Mouse (Mus musculus): ENCODE data around the gene Drg1. TPM values are rescaled to one million over a fixed set of nuclear protein-coding genes. Genes with fewer than 3 reads are reported as not detected.
A peak's percentile ranks its signal among the peaks of the same experiment; 100 is the strongest.

Gene Drg1
- 100 to 1,000 TPM; 175 to 190 TPM for polyA plus RNA-seq (2017; shearing (Covaris generic))

DNA sequence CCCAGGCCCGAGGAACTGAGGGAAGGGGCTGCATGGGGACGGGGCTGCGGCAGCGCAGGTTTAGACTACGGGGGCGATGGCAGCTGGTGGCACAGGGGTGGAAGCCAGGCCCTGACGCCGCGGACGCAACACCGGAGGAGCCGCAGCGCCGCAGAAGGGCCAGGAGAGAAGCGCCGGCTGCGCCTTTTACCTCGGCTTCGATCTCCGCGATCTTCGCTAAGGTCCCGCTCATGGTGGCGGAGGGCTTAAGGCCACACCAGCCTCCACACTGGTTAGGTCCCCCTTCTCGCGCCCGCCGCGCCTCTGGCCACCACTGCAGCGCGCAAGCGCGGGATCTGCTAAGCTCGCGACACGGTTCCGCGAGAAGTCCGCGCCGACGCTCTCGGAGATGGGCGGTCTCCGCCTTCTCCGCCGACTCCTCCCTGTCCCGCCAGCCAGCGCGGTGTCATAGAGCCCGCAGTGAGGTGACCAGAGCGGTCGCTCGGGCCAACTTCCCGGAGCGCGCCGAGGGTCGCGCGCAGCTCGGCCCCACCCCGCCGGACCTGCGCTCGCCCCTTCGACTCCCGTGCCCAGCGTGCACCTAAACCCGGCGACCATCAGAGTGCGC, at the start of gene Drg1:
Gene Drg1 (minus strand): TSS at position 337 of the 607 bp plus-strand sequence.
- peak; percentile 95 for ATAC-seq

DNA sequence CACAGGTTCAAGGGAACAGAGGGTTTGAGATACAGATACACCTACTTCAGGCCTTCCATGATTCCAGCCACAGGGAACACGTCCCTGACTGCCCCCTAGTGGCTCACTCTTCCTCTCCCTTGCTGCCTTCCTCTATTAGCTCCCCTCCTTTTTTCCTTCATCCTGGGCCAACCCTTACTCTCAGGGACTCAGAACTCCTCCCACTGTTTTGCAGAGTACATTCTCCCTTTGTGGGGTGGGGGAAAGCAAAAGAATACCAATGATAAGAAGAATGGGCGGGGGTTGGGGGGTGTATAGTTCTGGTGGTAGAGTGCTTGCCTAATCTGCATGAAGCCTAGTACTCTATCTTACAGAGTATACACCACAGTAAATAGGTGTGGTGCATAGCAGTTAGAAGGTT, 47.9 kb upstream of the Drg1 start:
- peak; percentile 44 for ATAC-seq

GRCm38 (mm10) chr11:3313294-3313693, 47.1 kb upstream of the Drg1 start:
- peak; percentile 61 for ATAC-seq

DNA sequence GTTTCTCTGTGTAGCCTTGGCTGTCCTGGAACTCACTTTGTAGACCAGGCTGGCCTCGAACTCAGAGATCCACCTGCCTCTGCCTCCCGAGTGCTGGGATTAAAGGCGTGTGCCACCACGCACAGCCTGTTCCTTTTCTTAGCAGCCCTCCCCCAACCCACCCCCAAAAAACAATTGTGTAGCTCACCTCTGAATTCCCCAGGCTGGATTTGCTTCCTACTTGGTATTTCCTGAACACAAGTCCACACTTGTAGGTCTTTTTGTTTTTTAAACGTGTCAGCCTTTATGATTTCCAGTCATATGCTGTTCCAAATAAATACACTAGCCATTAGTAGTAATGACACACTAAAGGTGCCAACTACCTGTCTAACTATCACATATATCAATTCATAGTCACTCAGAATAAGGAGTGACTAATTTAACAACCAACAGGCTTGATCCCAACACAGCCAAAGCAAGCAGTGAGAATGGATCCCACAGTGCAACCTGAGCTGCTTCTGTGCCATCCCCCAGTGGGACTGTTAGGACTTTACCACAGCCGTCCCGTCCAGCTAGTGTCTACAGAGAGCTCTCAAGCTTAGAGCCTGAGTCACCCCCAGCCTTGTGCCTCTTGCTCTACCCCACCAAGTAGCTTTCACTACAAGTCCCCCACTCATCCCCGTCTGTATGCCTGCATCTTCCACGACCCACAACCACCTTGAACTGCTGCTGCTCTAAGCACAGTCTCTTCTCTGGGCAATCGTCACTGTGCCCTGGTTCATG, 45.6 kb upstream of the Drg1 start:
- ATAC-seq = no peak

- ATAC-seq = no peak
These were observed 44.8 kb upstream of the Drg1 start for GRCm38 (mm10) chr11:3310789-3311585.

DNA sequence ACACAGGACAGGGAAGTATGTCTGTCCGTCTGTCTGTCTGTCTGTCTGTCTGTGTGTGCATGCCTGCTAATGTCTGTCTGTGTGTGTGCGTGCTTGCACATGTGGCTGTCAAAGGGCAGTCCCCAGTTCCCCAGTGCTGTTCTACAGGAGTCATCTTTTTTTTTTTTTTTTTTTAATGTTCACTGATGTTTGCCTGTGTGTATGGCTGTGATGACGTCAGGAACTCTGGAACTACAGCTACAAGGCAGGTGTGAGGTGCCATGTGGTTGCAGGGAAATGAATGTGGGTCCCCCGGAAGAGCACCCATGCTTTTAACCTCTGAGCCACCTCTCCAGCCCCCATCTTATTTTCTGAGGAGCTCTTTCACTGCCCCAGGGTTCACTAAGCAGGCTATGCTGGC, 43.7 kb upstream of the Drg1 start:
- no peak for ATAC-seq

- no peak for ATAC-seq
These were observed 41.7 kb upstream of the Drg1 start for GRCm38 (mm10) chr11:3307875-3308274.

DNA sequence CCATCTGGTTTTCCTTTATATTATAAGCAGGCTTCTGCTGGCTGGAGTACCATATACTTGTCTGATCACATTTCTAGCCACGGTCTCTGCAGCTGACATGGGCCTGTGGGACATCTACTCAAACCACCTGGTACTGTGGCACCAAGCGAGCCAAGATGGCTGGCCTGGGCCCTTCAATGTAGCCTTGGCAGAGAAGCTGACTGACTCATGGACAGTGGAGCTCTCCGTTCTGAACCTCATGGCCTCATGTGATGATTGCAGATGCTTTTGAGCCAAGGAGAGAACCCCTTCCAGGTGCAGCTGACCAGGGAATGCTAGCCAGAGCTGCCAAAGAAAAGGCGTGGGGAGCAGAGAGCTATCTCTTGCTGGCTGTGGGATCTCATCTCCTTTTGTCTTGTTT, 39.6 kb upstream of the Drg1 start:
- ATAC-seq = no peak

- ATAC-seq = no peak
These were observed 36.6 kb upstream of the Drg1 start for GRCm38 (mm10) chr11:3302792-3303191.

DNA sequence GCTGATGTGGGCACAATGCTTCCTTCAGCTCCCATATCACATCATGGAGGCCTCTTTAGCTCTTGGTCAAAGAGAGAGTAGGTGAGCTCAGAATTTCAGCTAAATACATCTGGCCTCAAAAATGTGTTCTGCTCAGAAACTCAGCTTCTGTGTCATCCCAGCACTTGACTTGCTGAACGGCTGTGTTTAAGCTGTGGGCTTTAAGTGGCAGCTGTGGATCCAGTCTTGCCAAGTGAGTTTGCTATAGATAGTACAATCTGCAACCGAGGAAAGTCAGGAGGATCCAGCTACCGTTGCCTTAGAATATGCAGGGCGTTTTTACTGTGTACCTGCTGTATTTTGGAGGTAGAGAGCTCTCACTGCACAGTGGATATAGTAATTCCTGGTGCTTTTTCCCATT, 36.2 kb upstream of the Drg1 start:
- no peak for ATAC-seq

DNA sequence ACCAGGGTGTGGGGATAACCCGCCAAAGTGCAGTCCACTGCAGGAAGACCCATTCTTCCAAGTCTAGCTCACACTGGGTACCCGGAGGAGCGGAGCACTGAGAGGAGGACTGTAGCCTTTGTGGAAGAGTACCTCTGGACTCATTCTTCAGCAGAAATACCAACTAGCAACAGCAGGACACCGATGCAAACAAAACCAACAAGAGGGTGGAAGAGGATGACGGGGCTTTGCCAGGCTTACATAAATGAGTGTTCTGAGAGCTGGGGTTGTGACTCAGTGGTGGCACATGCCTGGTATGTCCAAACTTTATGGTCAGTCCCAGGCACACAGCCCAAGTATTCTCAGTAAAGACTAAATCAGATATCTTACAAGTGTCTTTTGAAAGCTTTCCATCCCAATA, 34.9 kb upstream of the Drg1 start:
- ATAC-seq = no peak

DNA sequence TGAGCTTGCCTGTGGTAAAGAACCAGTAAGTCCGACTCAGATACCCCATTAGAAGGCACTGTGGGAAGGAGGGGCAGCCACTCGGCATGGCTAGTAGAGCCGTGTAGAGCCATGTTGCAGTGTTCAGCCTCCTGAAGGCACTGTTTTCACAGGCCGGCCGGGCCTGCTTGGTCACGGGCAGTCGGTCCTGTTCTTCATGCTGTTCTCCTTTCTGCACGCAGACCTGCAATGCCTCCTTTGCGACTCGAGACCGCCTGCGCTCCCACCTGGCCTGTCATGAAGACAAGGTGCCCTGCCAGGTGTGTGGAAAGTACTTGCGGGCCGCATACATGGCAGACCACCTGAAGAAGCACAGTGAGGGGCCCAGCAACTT, 32.6 kb upstream of the Drg1 start:
- ATAC-seq = no peak

DNA sequence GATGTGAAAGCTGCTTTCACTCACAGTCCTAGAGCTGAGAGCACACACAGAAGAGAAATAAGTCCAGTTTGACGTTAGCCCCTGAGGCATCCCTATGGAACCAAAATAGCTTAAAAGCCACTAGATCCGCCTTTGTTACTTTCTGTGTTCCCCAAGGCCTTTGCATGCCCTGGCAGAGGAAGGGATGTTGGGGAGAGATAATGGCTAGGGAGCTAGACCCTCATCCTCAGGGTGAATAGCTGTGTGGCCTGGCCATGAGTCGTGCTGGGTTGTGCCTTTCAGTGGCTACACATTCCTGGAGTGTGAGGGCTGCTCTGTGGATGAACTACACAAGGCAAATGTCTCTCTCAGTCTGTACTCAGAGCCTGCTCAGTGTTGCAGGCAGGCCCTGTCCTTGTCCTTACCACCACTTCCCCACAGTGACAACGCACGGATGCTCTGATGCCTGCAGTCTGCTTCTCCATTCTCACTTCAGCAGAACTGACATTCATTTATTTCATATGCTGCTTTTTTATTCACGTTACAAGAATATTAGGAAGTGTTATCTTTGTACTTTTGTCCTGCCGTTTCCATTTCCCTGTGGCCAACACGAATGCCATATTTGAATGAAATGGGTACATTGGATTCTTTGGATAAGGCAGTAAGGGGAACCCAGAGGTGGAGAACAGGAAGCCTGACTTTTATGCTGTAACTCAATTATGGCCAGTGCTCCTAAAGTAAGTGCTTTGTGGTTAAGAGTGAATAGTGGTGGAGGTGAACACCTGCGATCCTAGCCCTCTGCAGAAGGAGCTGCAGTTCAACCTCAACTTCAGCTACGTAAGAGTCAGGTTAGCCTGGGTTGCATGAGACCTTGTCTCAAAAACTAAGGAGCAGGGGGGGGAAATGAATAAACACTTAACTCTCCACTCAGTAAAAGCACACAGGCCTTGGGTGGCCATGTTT, 31.9 kb upstream of the Drg1 start:
- no peak for ATAC-seq

GRCm38 (mm10) chr11:3296056-3296455, 29.8 kb upstream of the Drg1 start:
- no peak for ATAC-seq

DNA sequence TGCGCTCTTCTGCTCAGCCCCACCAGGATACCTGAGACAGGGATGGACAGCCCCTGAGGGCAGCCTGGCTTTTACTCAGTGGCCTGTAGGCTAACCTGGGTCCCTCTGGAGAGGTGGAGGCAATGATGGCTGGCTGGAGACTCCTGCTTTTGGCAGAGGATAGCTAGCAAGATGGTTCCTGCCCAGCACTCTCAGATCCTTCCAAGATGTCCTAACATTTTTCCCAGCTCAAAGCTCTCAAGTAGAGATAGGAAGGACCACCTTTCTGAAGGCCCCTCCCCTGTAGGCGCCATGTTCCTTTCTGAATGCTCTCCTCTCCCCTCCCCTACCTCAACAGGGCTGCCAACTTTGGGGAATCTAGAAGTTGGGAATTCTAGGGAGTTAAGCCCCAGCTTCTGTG, 28.4 kb upstream of the Drg1 start:
- ATAC-seq = no peak

DNA sequence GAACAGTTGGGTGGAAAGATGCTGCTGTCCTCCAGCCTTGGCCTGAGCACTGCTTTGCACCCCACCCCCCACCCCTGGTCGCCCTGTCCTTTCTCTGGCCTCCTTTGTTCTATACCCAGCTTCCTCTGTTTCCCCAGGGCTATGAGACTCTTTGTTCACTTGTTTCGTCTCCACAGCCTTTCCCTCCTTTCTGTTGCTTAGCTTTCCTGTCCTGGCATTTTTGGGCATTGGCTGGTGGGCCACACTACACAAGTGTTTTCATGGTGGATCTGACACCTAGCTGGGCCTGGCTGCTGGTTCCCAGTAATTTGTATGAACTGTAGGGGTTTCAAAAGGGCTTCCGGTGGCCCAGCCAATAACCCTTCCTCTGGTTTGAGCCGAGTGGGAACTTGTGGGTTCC, 27.1 kb upstream of the Drg1 start:
- ATAC-seq = no peak

DNA sequence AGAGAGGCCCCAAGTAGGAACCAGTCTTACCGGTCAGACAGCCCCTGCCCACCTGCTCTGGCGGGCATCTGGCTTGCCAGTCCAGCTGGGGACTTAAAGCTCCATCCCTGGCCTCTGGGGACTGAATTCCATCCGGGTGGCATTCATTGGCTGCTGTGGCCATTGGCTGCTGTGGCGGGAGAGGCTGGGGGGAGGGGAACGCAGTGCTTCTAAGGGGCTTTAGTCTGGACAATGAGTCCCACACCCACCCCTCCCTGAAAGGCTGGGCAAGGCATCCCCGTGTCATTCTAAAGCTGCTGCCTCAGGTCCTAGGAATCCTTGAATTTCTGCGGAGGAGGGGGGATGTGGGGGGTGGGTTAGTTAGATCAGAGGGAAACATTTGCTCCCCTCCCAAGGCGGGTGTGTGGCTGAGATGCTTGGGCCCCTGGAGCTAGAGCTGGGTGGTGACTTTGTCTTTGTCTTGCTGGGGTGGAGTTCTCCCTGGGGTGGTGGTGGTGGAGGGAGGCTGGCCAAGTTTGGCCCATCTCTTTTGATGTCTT, 26.6 kb upstream of the Drg1 start:
- ATAC-seq = no peak

DNA sequence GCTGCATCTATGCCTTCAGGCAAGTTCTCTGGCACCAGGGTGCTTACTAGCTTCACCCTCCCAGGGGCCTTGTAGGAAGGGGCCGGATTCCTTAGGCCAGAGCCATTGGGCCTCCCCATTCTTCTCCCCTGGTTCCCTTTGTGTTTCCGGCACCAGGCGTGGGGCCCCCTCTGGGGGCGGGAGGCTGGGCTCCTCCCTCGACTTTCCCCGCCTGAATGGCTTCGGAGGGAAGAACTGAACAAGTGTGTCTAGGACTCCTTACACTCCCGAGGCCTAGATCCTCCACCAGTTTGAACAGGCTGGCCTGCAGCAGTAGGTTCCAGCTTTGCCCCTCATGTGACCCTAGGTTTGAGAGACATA, 25.8 kb upstream of the Drg1 start:
- peak; percentile 6 for ATAC-seq

GRCm38 (mm10) chr11:3291311-3292061, 25.3 kb upstream of the Drg1 start:
- no peak for ATAC-seq

DNA sequence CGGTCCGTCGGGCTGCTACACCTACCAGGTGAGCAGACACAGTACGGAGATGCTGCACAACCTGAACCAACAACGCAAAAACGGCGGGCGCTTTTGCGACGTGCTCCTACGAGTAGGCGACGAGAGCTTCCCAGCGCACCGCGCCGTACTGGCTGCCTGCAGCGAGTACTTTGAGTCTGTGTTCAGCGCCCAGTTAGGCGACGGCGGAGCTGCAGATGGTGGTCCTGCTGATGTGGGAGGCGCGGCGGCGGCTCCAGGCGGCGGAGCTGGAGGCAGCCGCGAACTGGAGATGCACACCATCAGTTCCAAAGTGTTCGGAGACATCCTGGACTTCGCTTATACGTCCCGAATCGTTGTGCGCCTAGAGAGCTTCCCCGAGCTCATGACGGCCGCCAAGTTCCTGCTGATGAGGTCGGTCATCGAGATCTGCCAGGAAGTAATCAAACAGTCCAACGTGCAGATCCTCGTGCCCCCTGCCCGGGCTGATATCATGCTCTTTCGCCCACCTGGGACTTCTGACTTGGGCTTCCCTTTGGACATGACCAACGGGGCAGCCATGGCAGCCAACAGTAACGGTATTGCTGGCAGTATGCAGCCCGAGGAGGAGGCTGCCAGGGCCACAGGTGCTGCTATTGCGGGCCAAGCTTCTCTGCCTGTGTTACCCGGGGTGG, 24.6 kb upstream of the Drg1 start:
- ATAC-seq = peak; percentile 16
